Mouse (Mus musculus) limb, embryonic 14.5 days (tissue): ENCODE measurements around the gene Foxn3. TPM values are rescaled to one million over a fixed set of nuclear protein-coding genes. Genes with fewer than 3 reads are reported as not detected.

Experiments
- ATAC-seq: fragments of 200-750 bp; cut with Nextera tagmentation; 2 replicates; pipeline ENCODE4 v1.8.0; 2017; ENCODE audit warnings: low read depth, moderate number of reproducible peaks, moderate TSS enrichment; ENCODE audit not compliant: low FRiP score
- DNase-seq: peaks from one replicate; pipeline ENCODE4 v3.0.0-alpha.2; 2015; ENCODE audit warnings: low spot score
- H3K27ac ChIP-seq: fragments of 300-500 bp; sonication (generic); replicated peaks from 2 replicates; pipeline ENCODE4 v1.5.1; 2014; ENCODE audit warnings: low read depth, mild to moderate bottlenecking, low read length, moderate library complexity, mixed read lengths
- H3K27me3 ChIP-seq: fragments of 300-500 bp; sonication (generic); 2 replicates; pipeline ENCODE4 v1.6.1; 2014; ENCODE audit warnings: low read length, mixed read lengths; ENCODE audit not compliant: control insufficient read depth, insufficient read depth
- H3K36me3 ChIP-seq: fragments of 300-500 bp; sonication (generic); 2 replicates; pipeline ENCODE4 v1.6.1; 2014; ENCODE audit warnings: mild to moderate bottlenecking, low read length, moderate library complexity, mixed read lengths; ENCODE audit not compliant: control insufficient read depth, insufficient read depth
- H3K4me1 ChIP-seq: fragments of 300-500 bp; sonication (generic); 2 replicates; pipeline ENCODE4 v1.6.1; 2014; ENCODE audit warnings: antibody characterized with exemption, low read length, mixed read lengths; ENCODE audit not compliant: control insufficient read depth, insufficient read depth
- H3K4me2 ChIP-seq: fragments of 300-500 bp; sonication (generic); replicated peaks from 2 replicates; pipeline ENCODE4 v1.6.1; 2014; ENCODE audit warnings: low read depth, mild to moderate bottlenecking, low read length, moderate library complexity; ENCODE audit not compliant: severe bottlenecking
- H3K4me3 ChIP-seq: fragments of 300-500 bp; sonication (generic); replicated peaks from 2 replicates; pipeline ENCODE4 v1.5.1; 2014; ENCODE audit warnings: low read length
- H3K9ac ChIP-seq: fragments of 300-500 bp; sonication (generic); 2 replicates; pipeline ENCODE4 v1.6.1; 2014; ENCODE audit warnings: mild to moderate bottlenecking, low read depth, low read length, moderate library complexity; ENCODE audit not compliant: severe bottlenecking
- H3K9me3 ChIP-seq: fragments of 300-500 bp; sonication (generic); 2 replicates; pipeline ENCODE4 v1.6.1; 2016; ENCODE audit warnings: low read length; ENCODE audit not compliant: control insufficient read depth
- POLR2A ChIP-seq: fragments of 200-500 bp; IDR thresholded peaks from 2 replicates; pipeline ENCODE4 v1.8.0; 2012; ENCODE audit warnings: inconsistent platforms, mild to moderate bottlenecking, moderate library complexity, borderline replicate concordance; ENCODE audit not compliant: insufficient read depth, insufficient read length; ENCODE audit errors: extremely low read depth
- WGBS: fragments of 180-500 bp; shearing (Covaris S2); extraction: QIAGEN DNeasy Blood & Tissue Kit; methylation state at CpG from one replicate; pipeline ENCODE4 v1.1.7; 2014; 5-methylcytosine and 5-hydroxymethylcytosine counted together
- polyA plus RNA-seq, 2 experiments: library from polyadenylated mRNA; depleted of rRNA in 1 of 2; stranded (reverse) in 1 of 2; unstranded in 1 of 2; fragments of >200 nt; fragmentation: Nextera tagmentation in 1 of 2; extraction: Ambion mirVana in 1 of 2; gene quantifications; 2 replicates each; pipeline versions ENCODE4 v1.2.1 to v1.2.3; 2012 to 2014

The Foxn3 gene
- polyA plus RNA-seq, 2 experiments: 27.6 to 118 TPM

GRCm38 (mm10) chr12:99562073-99562866 is 1.1 kb downstream of the Foxn3 start:
- TF ChIP-seq POLR2A: no peak
- peak overlapping the region; percentile 76 for H3K9ac ChIP-seq
- DNase-seq: peak; percentile 71
- peak overlapping the region; percentile 58 for H3K4me3 ChIP-seq
- H3K27me3 ChIP-seq: no peaks in the 10 kb centered on the region
- H3K4me1 ChIP-seq: peaks cover 16% of the 10 kb centered on the region
- H3K9me3 ChIP-seq: no peaks in the 10 kb centered on the region
- H3K36me3 ChIP-seq: no peaks in the 10 kb centered on the region
- under 1% methylated on average over 24 of the region's 24 CpGs for WGBS
- H3K4me2 ChIP-seq: peak overlapping the region; percentile 77
- H3K27ac ChIP-seq: peak overlapping the region; percentile 78
- peak; percentile 68 for ATAC-seq

GRCm38 (mm10) chr12:99561333-99561766 is 2.0 kb downstream of the Foxn3 start:
- H3K9me3 ChIP-seq: no peaks in the 10 kb centered on the region
- H3K9ac ChIP-seq: peak overlapping the region; percentile 76; the same call in 1 of the 2 replicates
- DNase-seq (peak; percentile 79), ATAC-seq (peak; percentile 43; the same call in 1 of the 2 replicates)
- H3K27ac ChIP-seq: peak overlapping the region; percentile 48; the same call in 1 of the 2 replicates
- TF ChIP-seq POLR2A: no peak
- H3K4me3 ChIP-seq: peak overlapping the region; percentile 58
- H3K4me1 ChIP-seq: peaks cover 16% of the 10 kb centered on the region
- 13% methylated on average over 3 of the region's 3 CpGs for WGBS
- H3K27me3 ChIP-seq: no peaks in the 10 kb centered on the region
- H3K36me3 ChIP-seq: no peaks in the 10 kb centered on the region
- peak overlapping the region; percentile 77 for H3K4me2 ChIP-seq

- H3K9ac ChIP-seq: no peak overlapping the region
- H3K36me3 ChIP-seq: no peaks in the 10 kb centered on the region
- ATAC-seq (no peak), DNase-seq (no peak)
- WGBS: 10% methylated on average over 11 of the region's 11 CpGs
- H3K27me3 ChIP-seq: no peaks in the 10 kb centered on the region
- H3K9me3 ChIP-seq: no peaks in the 10 kb centered on the region
- peak overlapping the region; percentile 77 for H3K4me2 ChIP-seq
- H3K4me1 ChIP-seq: peaks cover 16% of the 10 kb centered on the region
- no peak for TF ChIP-seq POLR2A
- H3K27ac ChIP-seq: peak overlapping the region; percentile 28; the same call in 1 of the 2 replicates
- peak overlapping the region; percentile 58 for H3K4me3 ChIP-seq
These were observed 2.6 kb downstream of the Foxn3 start for GRCm38 (mm10) chr12:99560701-99561332.

GRCm38 (mm10) chr12:99559483-99559882 is 3.9 kb downstream of the Foxn3 start:
- Histone ChIP-seq H3K4me1 (peaks cover 17% of the 10 kb centered on the region), H3K9me3 (no peaks in the 10 kb centered on the region), H3K27me3 (no peaks in the 10 kb centered on the region), H3K27ac (no peak overlapping the region), H3K9ac (no peak overlapping the region), H3K4me3 (no peak overlapping the region), H3K36me3 (peaks cover 3% of the 10 kb centered on the region; the same call in 1 of the 2 replicates), H3K4me2 (no peak overlapping the region)
- WGBS: 77% methylated on average over 11 of the region's 11 CpGs
- DNase-seq (no peak), ATAC-seq (no peak)
- TF ChIP-seq POLR2A: no peak

GRCm38 (mm10) chr12:99558476-99558875 is 4.9 kb downstream of the Foxn3 start:
- Histone ChIP-seq H3K27me3 (no peaks in the 10 kb centered on the region), H3K36me3 (peaks cover 3% of the 10 kb centered on the region; the same call in 1 of the 2 replicates), H3K27ac (no peak overlapping the region), H3K9ac (no peak overlapping the region), H3K9me3 (no peaks in the 10 kb centered on the region), H3K4me2 (no peak overlapping the region), H3K4me1 (peaks cover 25% of the 10 kb centered on the region), H3K4me3 (no peak overlapping the region)
- WGBS: 63% methylated on average over 4 of the region's 4 CpGs
- no peak for DNase-seq
- no peak for ATAC-seq
- TF ChIP-seq POLR2A: no peak
